Mouse (Mus musculus): ENCODE data around the gene Lbp. TPM values are rescaled to one million over a fixed set of nuclear protein-coding genes. Genes with fewer than 3 reads are reported as not detected.
A peak's percentile ranks its signal among the peaks of the same experiment; 100 is the strongest.

Gene Lbp
- polyA plus RNA-seq, 1 experiment from 2014 or later, result 1.5 TPM

DNA sequence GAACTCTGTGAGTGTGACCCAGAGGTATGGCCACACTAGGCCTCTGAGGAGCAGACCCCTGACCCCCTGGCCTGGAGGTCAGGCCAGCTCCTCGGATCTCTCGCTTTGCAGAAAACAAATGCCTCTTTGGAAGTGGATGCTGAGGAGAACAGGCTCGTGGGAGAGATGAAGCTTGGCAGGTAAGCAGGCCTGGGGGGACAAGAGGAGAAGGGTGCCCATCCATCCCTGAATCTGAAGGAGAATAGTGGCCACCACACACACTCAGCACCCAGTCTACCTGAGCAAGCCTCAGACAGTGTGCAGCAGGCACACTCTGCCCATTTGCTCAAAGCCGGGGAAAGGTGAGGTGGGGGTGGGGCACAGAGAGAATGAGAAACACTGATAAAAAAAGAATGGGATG is 30.5 kb upstream of the Lbp start:
- Histone ChIP-seq H3K27ac (ENCODE audit: low read depth, low read length) (no peak overlapping the region), H3K9me3 (ENCODE audit: control insufficient read depth, low read length) (no peaks in the 10 kb centered on the region), H3K9ac (ENCODE audit: low read length) (no peak overlapping the region), H3K4me1 (replicated peaks; ENCODE audit: control insufficient read depth, insufficient read depth, low read length) (no peaks in the 10 kb centered on the region), H3K4me2 (ENCODE audit: low read depth, low read length, severe bottlenecking) (no peak overlapping the region), H3K27me3 (ENCODE audit: control insufficient read depth, insufficient read depth, low read length) (no peaks in the 10 kb centered on the region), H3K4me3 (ENCODE audit: low read depth, low read length) (no peak overlapping the region), H3K36me3 (ENCODE audit: control insufficient read depth, insufficient read depth, low read length) (no peaks in the 10 kb centered on the region)
- WGBS, result 70% methylated on average over 4 of the region's 4 CpGs
- ATAC-seq (replicated peaks; ENCODE audit: low FRiP score) (no peak), DNase-seq (ENCODE audit: low spot score) (no peak)

GRCm38 (mm10) chr2:158276451-158276850 is 29.8 kb upstream of the Lbp start:
- no peak for ATAC-seq (replicated peaks; ENCODE audit: low FRiP score)
- no peak for DNase-seq (ENCODE audit: low spot score)
- WGBS, result 76% methylated on average over 6 of the region's 6 CpGs

DNA sequence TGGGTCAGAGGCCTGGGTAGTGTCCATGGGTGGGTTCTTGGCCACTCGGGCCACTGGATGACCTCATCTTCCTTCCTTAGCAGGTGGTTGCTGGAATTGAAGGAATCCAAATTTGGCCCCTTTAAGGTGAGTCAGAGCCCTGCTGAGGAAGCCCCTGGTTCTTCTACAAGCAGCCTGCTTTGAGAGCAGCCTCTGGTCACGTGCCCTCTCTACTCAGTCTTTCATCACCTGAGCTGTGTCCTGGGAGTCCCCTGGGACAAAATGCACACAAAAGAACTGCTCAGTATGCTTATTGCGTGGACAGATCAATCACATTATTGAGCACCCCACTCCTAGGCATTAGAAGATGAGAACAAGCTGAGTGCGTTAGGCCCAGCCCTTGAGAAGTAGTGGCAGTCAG is 29.4 kb upstream of the Lbp start:
- Histone ChIP-seq H3K4me2 (ENCODE audit: low read depth, low read length, severe bottlenecking) (no peak overlapping the region), H3K36me3 (ENCODE audit: control insufficient read depth, insufficient read depth, low read length) (no peaks in the 10 kb centered on the region), H3K9me3 (ENCODE audit: control insufficient read depth, low read length) (no peaks in the 10 kb centered on the region), H3K4me3 (ENCODE audit: low read depth, low read length) (no peak overlapping the region), H3K4me1 (replicated peaks; ENCODE audit: control insufficient read depth, insufficient read depth, low read length) (no peaks in the 10 kb centered on the region), H3K27me3 (ENCODE audit: control insufficient read depth, insufficient read depth, low read length) (no peaks in the 10 kb centered on the region), H3K27ac (ENCODE audit: low read depth, low read length) (no peak overlapping the region), H3K9ac (ENCODE audit: low read length) (no peak overlapping the region)
- DNase-seq (ENCODE audit: low spot score) (no peak), ATAC-seq (replicated peaks; ENCODE audit: low FRiP score) (no peak)
- 81% methylated on average over 4 of the region's 4 CpGs for WGBS

More at GRCm38 (mm10) chr2:158276451-158276850, 29.8 kb upstream of the Lbp start:
- Histone ChIP-seq H3K9me3 (ENCODE audit: control insufficient read depth, low read length) (no peaks in the 10 kb centered on the region), H3K9ac (ENCODE audit: low read length) (no peak overlapping the region), H3K4me2 (ENCODE audit: low read depth, low read length, severe bottlenecking) (no peak overlapping the region), H3K4me1 (replicated peaks; ENCODE audit: control insufficient read depth, insufficient read depth, low read length) (no peaks in the 10 kb centered on the region), H3K36me3 (ENCODE audit: control insufficient read depth, insufficient read depth, low read length) (no peaks in the 10 kb centered on the region), H3K4me3 (ENCODE audit: low read depth, low read length) (no peak overlapping the region), H3K27ac (ENCODE audit: low read depth, low read length) (no peak overlapping the region), H3K27me3 (ENCODE audit: control insufficient read depth, insufficient read depth, low read length) (no peaks in the 10 kb centered on the region)

- 90% methylated on average over 4 of the region's 4 CpGs for WGBS
- ATAC-seq (replicated peaks; ENCODE audit: low FRiP score), result no peak
- H3K4me2 ChIP-seq (ENCODE audit: low read depth, low read length, severe bottlenecking), result no peak overlapping the region
- no peak overlapping the region for H3K9ac ChIP-seq (ENCODE audit: low read length)
- H3K36me3 ChIP-seq (ENCODE audit: control insufficient read depth, insufficient read depth, low read length), result no peaks in the 10 kb centered on the region
- H3K27ac ChIP-seq (ENCODE audit: low read depth, low read length), result no peak overlapping the region
- no peaks in the 10 kb centered on the region for H3K9me3 ChIP-seq (ENCODE audit: control insufficient read depth, low read length)
- no peak overlapping the region for H3K4me3 ChIP-seq (ENCODE audit: low read depth, low read length)
- no peak for DNase-seq (ENCODE audit: low spot score)
- H3K4me1 ChIP-seq (replicated peaks; ENCODE audit: control insufficient read depth, insufficient read depth, low read length), result no peaks in the 10 kb centered on the region; the same call in 1 of the 2 replicates
- H3K27me3 ChIP-seq (ENCODE audit: control insufficient read depth, insufficient read depth, low read length), result no peaks in the 10 kb centered on the region
These were observed 26.6 kb upstream of the Lbp start for GRCm38 (mm10) chr2:158279656-158280055.

DNA sequence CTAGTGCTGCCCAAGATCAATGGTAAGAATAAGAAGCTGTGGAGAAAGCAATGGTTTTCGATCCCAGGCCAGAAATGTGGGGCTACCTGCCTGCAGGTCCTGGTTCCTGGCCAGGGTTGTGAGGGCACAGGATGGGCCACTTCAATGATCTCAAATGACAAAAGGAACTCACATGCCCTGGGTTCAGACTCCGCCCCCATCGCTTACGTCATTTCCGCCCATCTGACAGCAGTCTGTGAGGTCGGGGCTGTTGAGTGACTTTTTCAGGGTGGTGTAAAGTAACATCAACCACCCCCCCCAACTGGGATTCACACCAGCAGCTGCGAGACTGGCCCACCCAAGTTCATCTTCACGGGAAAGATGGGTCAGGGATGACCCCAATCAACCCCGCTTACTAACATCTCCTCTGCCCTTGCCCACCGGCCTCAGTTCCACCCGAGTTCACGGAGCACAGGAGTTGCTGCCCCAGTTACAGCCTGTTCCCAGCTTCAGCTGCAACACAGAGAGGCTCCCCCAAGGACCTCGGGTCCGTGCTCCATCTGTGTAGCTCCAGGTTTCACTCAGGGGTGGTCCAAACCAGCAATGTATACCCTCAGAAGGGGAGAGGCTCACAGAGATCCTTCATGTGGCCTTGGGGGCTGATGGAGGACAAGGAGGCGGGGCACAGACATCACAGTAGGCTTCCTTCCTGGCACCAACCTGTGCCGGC is 24.6 kb upstream of the Lbp start:
- Histone ChIP-seq H3K4me2 (ENCODE audit: low read depth, low read length, severe bottlenecking) (no peak overlapping the region), H3K9ac (ENCODE audit: low read length) (no peak overlapping the region), H3K27me3 (ENCODE audit: control insufficient read depth, insufficient read depth, low read length) (no peaks in the 10 kb centered on the region), H3K36me3 (ENCODE audit: control insufficient read depth, insufficient read depth, low read length) (no peaks in the 10 kb centered on the region), H3K4me3 (ENCODE audit: low read depth, low read length) (no peak overlapping the region), H3K27ac (ENCODE audit: low read depth, low read length) (no peak overlapping the region), H3K4me1 (replicated peaks; ENCODE audit: control insufficient read depth, insufficient read depth, low read length) (no peaks in the 10 kb centered on the region; the same call in 1 of the 2 replicates), H3K9me3 (ENCODE audit: control insufficient read depth, low read length) (no peaks in the 10 kb centered on the region)
- ATAC-seq (replicated peaks; ENCODE audit: low FRiP score) (no peak), DNase-seq (ENCODE audit: low spot score) (no peak)
- 71% methylated on average over 16 of the region's 16 CpGs for WGBS

DNA sequence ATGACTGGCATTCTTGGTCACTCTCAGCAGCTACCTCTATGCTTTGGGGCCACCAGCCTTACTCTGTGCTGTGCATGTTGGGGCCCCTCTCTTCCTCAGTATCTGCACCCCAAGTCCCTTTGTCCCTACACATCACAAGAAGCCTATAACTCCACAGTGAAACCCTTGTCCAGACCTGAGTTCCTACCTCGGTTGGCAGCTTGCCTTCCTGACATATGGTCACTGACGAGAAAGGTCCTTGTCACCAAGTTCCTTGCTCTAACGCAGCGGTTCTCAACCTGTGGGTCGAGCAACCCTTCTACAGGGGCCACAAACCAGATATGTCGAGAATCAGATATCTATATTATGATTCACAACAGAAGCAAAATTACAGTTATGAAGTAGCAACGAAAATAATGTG is 23.2 kb upstream of the Lbp start:
- 82% methylated on average over 7 of the region's 7 CpGs for WGBS

GRCm38 (mm10) chr2:158283771-158284170 is 22.5 kb upstream of the Lbp start:
- H3K4me3 ChIP-seq (ENCODE audit: low read depth, low read length), result no peak overlapping the region
- no peak overlapping the region for H3K4me2 ChIP-seq (ENCODE audit: low read depth, low read length, severe bottlenecking)
- H3K9me3 ChIP-seq (ENCODE audit: control insufficient read depth, low read length), result no peaks in the 10 kb centered on the region
- ATAC-seq (replicated peaks; ENCODE audit: low FRiP score) (no peak), DNase-seq (ENCODE audit: low spot score) (no peak)
- H3K9ac ChIP-seq (ENCODE audit: low read length), result no peak overlapping the region
- 81% methylated on average over 6 of the region's 6 CpGs for WGBS
- H3K27me3 ChIP-seq (ENCODE audit: control insufficient read depth, insufficient read depth, low read length), result no peaks in the 10 kb centered on the region
- no peak overlapping the region for H3K27ac ChIP-seq (ENCODE audit: low read depth, low read length)
- no peaks in the 10 kb centered on the region; the same call in 1 of the 2 replicates for H3K4me1 ChIP-seq (replicated peaks; ENCODE audit: control insufficient read depth, insufficient read depth, low read length)
- H3K36me3 ChIP-seq (ENCODE audit: control insufficient read depth, insufficient read depth, low read length), result no peaks in the 10 kb centered on the region

More for the DNA sequence above, 23.2 kb upstream of the Lbp start:
- Histone ChIP-seq H3K27me3 (ENCODE audit: control insufficient read depth, insufficient read depth, low read length) (no peaks in the 10 kb centered on the region), H3K4me2 (ENCODE audit: low read depth, low read length, severe bottlenecking) (no peak overlapping the region), H3K27ac (ENCODE audit: low read depth, low read length) (no peak overlapping the region), H3K4me3 (ENCODE audit: low read depth, low read length) (no peak overlapping the region), H3K36me3 (ENCODE audit: control insufficient read depth, insufficient read depth, low read length) (no peaks in the 10 kb centered on the region), H3K9me3 (ENCODE audit: control insufficient read depth, low read length) (no peaks in the 10 kb centered on the region), H3K9ac (ENCODE audit: low read length) (no peak overlapping the region), H3K4me1 (replicated peaks; ENCODE audit: control insufficient read depth, insufficient read depth, low read length) (no peaks in the 10 kb centered on the region; the same call in 1 of the 2 replicates)
- no peak for DNase-seq (ENCODE audit: low spot score)
- no peak for ATAC-seq (replicated peaks; ENCODE audit: low FRiP score)

DNA sequence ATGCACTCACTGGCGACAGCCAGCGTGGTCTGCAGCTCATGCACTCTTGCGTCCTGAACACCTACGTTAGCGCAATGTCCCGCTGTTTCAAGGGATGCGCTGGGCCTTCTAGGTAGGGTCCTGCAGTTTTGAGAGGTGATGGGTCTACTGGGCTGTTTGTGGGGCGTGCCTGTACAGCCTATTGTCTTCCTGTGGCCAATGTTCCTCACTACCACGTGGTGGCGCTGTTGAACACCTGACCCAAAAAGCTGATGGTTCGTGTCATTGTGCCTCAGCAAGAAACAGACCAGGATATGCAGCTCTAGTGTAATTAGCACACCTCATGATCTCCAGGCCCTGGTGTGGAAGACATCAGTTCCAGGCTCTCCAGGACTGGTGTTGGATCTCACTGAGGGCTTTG is 21.7 kb upstream of the Lbp start:
- Histone ChIP-seq H3K36me3 (ENCODE audit: control insufficient read depth, insufficient read depth, low read length) (no peaks in the 10 kb centered on the region), H3K4me1 (replicated peaks; ENCODE audit: control insufficient read depth, insufficient read depth, low read length) (no peaks in the 10 kb centered on the region; the same call in 1 of the 2 replicates), H3K4me2 (ENCODE audit: low read depth, low read length, severe bottlenecking) (no peak overlapping the region), H3K27me3 (ENCODE audit: control insufficient read depth, insufficient read depth, low read length) (no peaks in the 10 kb centered on the region), H3K27ac (ENCODE audit: low read depth, low read length) (no peak overlapping the region), H3K9ac (ENCODE audit: low read length) (no peak overlapping the region), H3K9me3 (ENCODE audit: control insufficient read depth, low read length) (no peaks in the 10 kb centered on the region), H3K4me3 (ENCODE audit: low read depth, low read length) (no peak overlapping the region)
- DNase-seq (ENCODE audit: low spot score) (peak; percentile 76), ATAC-seq (replicated peaks; ENCODE audit: low FRiP score) (0 out of 2 replicates have a peak, but pooled peaks have one; percentile 24)
- WGBS, result 15% methylated on average over 11 of the region's 11 CpGs

- Histone ChIP-seq H3K9ac (ENCODE audit: low read length) (no peak overlapping the region), H3K36me3 (ENCODE audit: control insufficient read depth, insufficient read depth, low read length) (no peaks in the 10 kb centered on the region), H3K4me2 (ENCODE audit: low read depth, low read length, severe bottlenecking) (no peak overlapping the region), H3K9me3 (ENCODE audit: control insufficient read depth, low read length) (no peaks in the 10 kb centered on the region), H3K27me3 (ENCODE audit: control insufficient read depth, insufficient read depth, low read length) (no peaks in the 10 kb centered on the region), H3K4me1 (replicated peaks; ENCODE audit: control insufficient read depth, insufficient read depth, low read length) (no peaks in the 10 kb centered on the region; the same call in 1 of the 2 replicates), H3K27ac (ENCODE audit: low read depth, low read length) (no peak overlapping the region), H3K4me3 (ENCODE audit: low read depth, low read length) (no peak overlapping the region)
- no peak for ATAC-seq (replicated peaks; ENCODE audit: low FRiP score)
- no peak for DNase-seq (ENCODE audit: low spot score)
- 81% methylated on average over 6 of the region's 6 CpGs for WGBS
These were observed 20.6 kb upstream of the Lbp start for GRCm38 (mm10) chr2:158285655-158286054.
